Mouse (Mus musculus) MEL (cell line): ENCODE results near the gene Cd164. TPM values are rescaled to one million over a fixed set of nuclear protein-coding genes. Genes with fewer than 3 reads are reported as not detected.

Experiments
- DNase-seq: peaks from one replicate; pipeline ENCODE4 v3.0.0; 2011; ENCODE audit warnings: low read depth, low spot score
- H3K27ac ChIP-seq: 2 replicates; pipeline ENCODE4 v1.5.1; 2012; ENCODE audit warnings: low read depth, mild to moderate bottlenecking, control low read depth, low read length, moderate library complexity; ENCODE audit not compliant: control insufficient read depth
- H3K27me3 ChIP-seq, 2 experiments: fragments of 150-350 bp in 1 of 2; sonication (generic) in 1 of 2; 2 replicates each; pipeline ENCODE4 v1.6.1; 2012; ENCODE audit warnings: low read length in 2 of 2, mild to moderate bottlenecking in 2 of 2, improper control_type of control experiment in 1 of 2, moderate library complexity in 1 of 2; ENCODE audit not compliant: insufficient read depth in 2 of 2, control insufficient read depth in 1 of 2
- H3K36me3 ChIP-seq, 2 experiments: 2 replicates each; pipeline ENCODE4 v1.6.1; 2012 to 2014; ENCODE audit warnings: low read length in 2 of 2, improper control_type of control experiment in 1 of 2, inconsistent platforms in 1 of 2, mild to moderate bottlenecking in 1 of 2; ENCODE audit not compliant: insufficient read depth in 2 of 2, control insufficient read depth in 1 of 2
- H3K4me1 ChIP-seq, 2 experiments: fragments of 150-350 bp in 1 of 2; sonication (generic) in 1 of 2; 2 replicates each; pipeline ENCODE4 v1.6.1; 2012; ENCODE audit warnings: low read length in 2 of 2, improper control_type of control experiment in 1 of 2, mild to moderate bottlenecking in 1 of 2; ENCODE audit not compliant: insufficient read depth in 2 of 2, control insufficient read depth in 1 of 2
- H3K4me3 ChIP-seq, 2 experiments: fragments of 150-350 bp in 1 of 2; sonication (generic) in 1 of 2; 2 replicates each; pipeline ENCODE4 v1.5.1; 2012; ENCODE audit warnings: low read depth in 2 of 2, low read length in 2 of 2, mild to moderate bottlenecking in 2 of 2, moderate library complexity in 2 of 2, control low read depth in 1 of 2, improper control_type of control experiment in 1 of 2; ENCODE audit not compliant: control insufficient read depth in 1 of 2, insufficient read depth in 1 of 2
- H3K79me2 ChIP-seq: 2 replicates; pipeline ENCODE4 v1.6.1; 2012; ENCODE audit warnings: mild to moderate bottlenecking, low read length, moderate library complexity; ENCODE audit not compliant: control insufficient read depth, poor library complexity, insufficient read depth
- H3K9ac ChIP-seq: 2 replicates; pipeline ENCODE4 v1.6.1; 2012; ENCODE audit warnings: low read depth, mild to moderate bottlenecking, control low read depth, low read length, moderate library complexity; ENCODE audit not compliant: control insufficient read depth, poor library complexity, severe bottlenecking
- H3K9me3 ChIP-seq: fragments of 150-350 bp; sonication (generic); replicated peaks from 2 replicates; pipeline ENCODE4 v1.6.1; 2012; ENCODE audit warnings: mild to moderate bottlenecking, low read length, improper control_type of control experiment, moderate library complexity; ENCODE audit not compliant: insufficient read depth
- CHD2 ChIP-seq: IDR thresholded peaks from 2 replicates; pipeline ENCODE4 v1.6.1; 2011; ENCODE audit warnings: low read length, improper control_type of control experiment
- E2F4 ChIP-seq: IDR thresholded peaks from 2 replicates; pipeline ENCODE4 v1.6.1; 2011; ENCODE audit warnings: low read depth, low read length, improper control_type of control experiment, borderline replicate concordance
- EP300 ChIP-seq, 2 experiments: IDR thresholded peaks; 2 replicates each; pipeline ENCODE4 v1.6.1; 2011; ENCODE audit warnings: improper control_type of control experiment in 2 of 2, low read length in 2 of 2, low read depth in 1 of 2, mild to moderate bottlenecking in 1 of 2
- KAT2A ChIP-seq: conservative IDR thresholded peaks from 2 replicates; pipeline ENCODE4 v1.6.1; 2012; ENCODE audit warnings: low read depth, low read length, improper control_type of control experiment, inconsistent platforms
- MAX ChIP-seq: IDR thresholded peaks from 2 replicates; pipeline ENCODE4 v1.6.1; 2011; ENCODE audit warnings: low read length, improper control_type of control experiment
- MAZ ChIP-seq: IDR thresholded peaks from 2 replicates; pipeline ENCODE4 v1.6.1; 2012; ENCODE audit warnings: low read depth, mild to moderate bottlenecking, inconsistent platforms, low read length, improper control_type of control experiment
- MXI1 ChIP-seq: IDR thresholded peaks from 2 replicates; pipeline ENCODE4 v1.6.1; 2011; ENCODE audit warnings: mild to moderate bottlenecking, low read depth, low read length, improper control_type of control experiment
- NELFE ChIP-seq: IDR thresholded peaks from 2 replicates; pipeline ENCODE4 v1.6.1; 2011; ENCODE audit warnings: low read depth, low read length, improper control_type of control experiment
- POLR2A ChIP-seq, 2 experiments: IDR thresholded peaks; 2 replicates each; pipeline ENCODE4 v1.6.1; 2011 to 2012; ENCODE audit warnings: low read length in 2 of 2, mild to moderate bottlenecking in 2 of 2, control low read depth in 1 of 2, improper control_type of control experiment in 1 of 2, low read depth in 1 of 2, moderate library complexity in 1 of 2; ENCODE audit not compliant: control insufficient read depth in 1 of 2, insufficient read depth in 1 of 2, poor library complexity in 1 of 2
- POLR2AphosphoS2 ChIP-seq: IDR thresholded peaks from 2 replicates; pipeline ENCODE4 v1.6.1; 2011; ENCODE audit warnings: low read length, improper control_type of control experiment
- POLR2AphosphoS5 ChIP-seq: IDR thresholded peaks from 2 replicates; pipeline ENCODE4 v1.6.1; 2012; ENCODE audit warnings: low read depth, borderline replicate concordance, mild to moderate bottlenecking, inconsistent platforms, low read length, moderate library complexity, mixed read lengths
- SMC3 ChIP-seq: IDR thresholded peaks from 2 replicates; pipeline ENCODE4 v1.6.1; 2011; ENCODE audit warnings: low read depth, low read length, improper control_type of control experiment
- TBP ChIP-seq: IDR thresholded peaks from 2 replicates; pipeline ENCODE4 v1.8.0; 2011; ENCODE audit warnings: low read depth, low read length, improper control_type of control experiment
- ZMIZ1 ChIP-seq: IDR thresholded peaks from 2 replicates; pipeline ENCODE4 v1.6.1; 2012; ENCODE audit warnings: low read depth, mild to moderate bottlenecking, inconsistent platforms, low read length, improper control_type of control experiment, moderate library complexity
- ZNF384 ChIP-seq: IDR thresholded peaks from 2 replicates; pipeline ENCODE4 v1.6.1; 2012; ENCODE audit warnings: low read depth, mild to moderate bottlenecking, inconsistent platforms, low read length, improper control_type of control experiment
- polyA plus RNA-seq, 2 experiments: library from polyadenylated mRNA; stranded (reverse) in 1 of 2; unstranded in 1 of 2; fragments of >175 nt in 1 of 2; fragments of >200 nt in 1 of 2; gene quantifications; 2 replicates each; pipeline versions ENCODE4 v1.2.1 to v1.2.4; 2012; ENCODE audit warnings: low replicate concordance in 2 of 2, low read depth in 1 of 2; ENCODE audit not compliant: insufficient read length in 2 of 2, insufficient read depth in 1 of 2, missing spikeins in 1 of 2
- total RNA-seq: library from RNA; depleted of rRNA; stranded (reverse); fragments of 300-350 nt; gene quantifications from 2 replicates; pipeline ENCODE4 v1.2.3, GENCODE M21; 2012

The Cd164 gene
- total and polyA plus RNA-seq, 3 experiments, result 21.4 to 59.4 TPM; not detected in 1

GRCm38 (mm10) chr10:41518508-41518980 is 670 bp upstream of the Cd164 start (continued):
- no peak for TF ChIP-seq EP300 (IDR thresholded peaks at IDR 0.05; ENCODE audit: low read depth in 1 of 2, low read length in 2 of 2)

- Histone ChIP-seq H3K4me1 (peaks cover 13 to 22% of the 10 kb centered on the region in 2 experiments), H3K27ac (peak overlapping the region; percentile 78), H3K79me2 (peaks cover 28% of the 10 kb centered on the region), H3K9ac (peak overlapping the region; percentile 96), H3K27me3 (no peaks in the 10 kb centered on the region), H3K36me3 (peaks cover 3 to 38% of the 10 kb centered on the region in 2 experiments; a peak in 3 of 4 replicates), H3K9me3 (no peaks in the 10 kb centered on the region), H3K4me3 (peak overlapping the region; percentile 75 to 81)
- TF ChIP-seq POLR2AphosphoS5 (no peak), MAZ (peak; percentile 6; the same call in 1 of the 2 replicates), ZMIZ1 (peak; percentile 9; the same call in 1 of the 2 replicates), NELFE (no peak), MAX (peak; percentile 10; the same call in 1 of the 2 replicates), POLR2A (IDR thresholded peaks at IDR 0.05; ENCODE audit: control insufficient read depth in 1 of 2, insufficient read depth in 1 of 2, low read depth in 1 of 2, low read length in 2 of 2, poor library complexity in 1 of 2) (no peak), POLR2AphosphoS2 (no peak), CHD2 (no peak), SMC3 (no peak), KAT2A (no peak), MXI1 (peak; percentile 79; the same call in 1 of the 2 replicates), TBP (0 out of 2 replicates have a peak, but pooled peaks have one; percentile 13), E2F4 (no peak), EP300 (IDR thresholded peaks at IDR 0.05; ENCODE audit: low read depth in 1 of 2, low read length in 2 of 2) (no peak)
- DNase-seq, result peak; percentile 76
Observed at GRCm38 (mm10) chr10:41519640-41520409, 611 bp downstream of the Cd164 start.

GRCm38 (mm10) chr10:41520410-41520673 is 1.1 kb downstream of the Cd164 start:
- H3K36me3 ChIP-seq, result peaks cover 5 to 41% of the 10 kb centered on the region in 2 experiments; a peak in 3 of 4 replicates
- H3K27ac ChIP-seq, result no peak overlapping the region
- no peak for DNase-seq
- peak overlapping the region; percentile 96 for H3K9ac ChIP-seq
- TF ChIP-seq POLR2A (IDR thresholded peaks at IDR 0.05; ENCODE audit: control insufficient read depth in 1 of 2, insufficient read depth in 1 of 2, low read depth in 1 of 2, low read length in 2 of 2, poor library complexity in 1 of 2), result no peak
- peak; percentile 70 for TF ChIP-seq ZNF384
- H3K9me3 ChIP-seq, result no peaks in the 10 kb centered on the region
- peaks cover 28% of the 10 kb centered on the region for H3K79me2 ChIP-seq
- H3K4me3 ChIP-seq, result peak overlapping the region; percentile 75 to 81
- no peaks in the 10 kb centered on the region for H3K27me3 ChIP-seq
- peaks cover 15 to 25% of the 10 kb centered on the region in 2 experiments for H3K4me1 ChIP-seq
